Mouse (Mus musculus): ENCODE measurements around the gene Btbd6.

Btbd6 gene

GRCm38 (mm10) chr12:112976371-112977073 is at the start of gene Btbd6:
Gene Btbd6, plus strand, starts transcription at chr12:112976482.
- peak; percentile 93 to 95 for DNase-seq

- peak in 1 of 2 experiments; percentile 62 for DNase-seq
These were observed 49.0 kb upstream of the Btbd6 start for GRCm38 (mm10) chr12:112927265-112927664.

- DNase-seq = peak; percentile 60 to 68
These were observed 47.7 kb upstream of the Btbd6 start for GRCm38 (mm10) chr12:112928401-112929241.

GRCm38 (mm10) chr12:112929562-112930352 is 46.5 kb upstream of the Btbd6 start, which contains the start of gene Jag2:
Gene Jag2, minus strand, starts transcription at chr12:112929776.
- DNase-seq = peak; percentile 70 to 80

GRCm38 (mm10) chr12:112932647-112933046 is 43.6 kb upstream of the Btbd6 start:
- DNase-seq = no peak

- DNase-seq = no peak
These were observed 38.4 kb upstream of the Btbd6 start for GRCm38 (mm10) chr12:112937906-112938305.

- DNase-seq = no peak
These were observed 37.9 kb upstream of the Btbd6 start for GRCm38 (mm10) chr12:112938366-112938765.

DNA sequence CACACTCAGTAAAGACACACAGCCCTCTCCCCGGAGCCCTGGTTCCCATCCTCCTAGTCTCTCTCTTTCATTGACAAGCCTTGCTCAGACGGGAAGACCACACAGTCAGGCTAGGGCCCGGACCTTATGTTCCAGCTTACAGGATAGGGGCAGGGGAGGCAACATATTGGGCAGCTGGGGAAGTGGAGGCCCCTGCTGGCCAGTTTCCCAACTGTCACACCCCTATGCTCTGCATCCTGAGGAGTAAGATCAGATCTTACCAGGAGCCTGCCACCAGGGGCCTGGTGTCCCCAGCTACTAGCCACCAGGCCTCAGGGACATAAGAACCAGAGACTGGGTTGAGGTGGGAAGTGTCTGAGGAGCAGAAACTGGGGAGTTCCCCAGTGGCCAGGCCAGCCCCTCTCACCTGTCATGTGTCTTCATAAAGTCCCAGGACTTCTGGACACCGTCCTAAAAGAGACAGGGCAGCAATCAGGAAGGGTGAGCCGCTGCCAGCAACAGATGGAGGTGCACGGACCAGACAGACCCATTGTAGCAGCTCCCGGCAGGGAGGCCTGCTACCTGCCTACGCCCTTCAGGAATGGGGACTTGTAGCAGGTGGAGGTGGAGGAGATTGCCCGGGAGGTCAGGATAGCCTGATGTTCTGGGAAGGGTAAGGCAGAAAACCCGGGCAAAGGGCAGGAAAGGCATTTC is 37.3 kb upstream of the Btbd6 start:
- peak; percentile 73 to 80 for DNase-seq

DNA sequence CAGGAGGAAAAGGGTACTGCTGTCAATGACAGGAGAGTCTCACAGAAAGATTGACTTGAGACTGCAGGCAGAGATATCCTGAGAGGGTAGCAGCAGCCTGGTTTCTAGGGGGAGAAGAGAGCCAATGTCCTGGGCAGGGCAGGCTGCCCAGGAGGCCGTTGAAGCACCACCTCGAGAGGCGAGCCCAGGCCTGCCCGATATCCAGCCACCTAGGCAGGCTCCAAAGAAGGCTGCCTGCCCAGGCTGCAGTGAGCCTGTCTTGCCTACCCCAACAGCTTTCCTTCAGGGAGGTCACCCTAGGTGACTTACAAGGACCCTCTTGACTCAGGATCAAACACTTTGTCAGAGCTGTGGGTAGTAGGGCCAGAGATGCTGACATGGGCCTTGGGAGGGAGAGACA is 36.0 kb upstream of the Btbd6 start:
- DNase-seq = no peak

- no peak for DNase-seq
These were observed 35.6 kb upstream of the Btbd6 start for GRCm38 (mm10) chr12:112940710-112941109.

DNA sequence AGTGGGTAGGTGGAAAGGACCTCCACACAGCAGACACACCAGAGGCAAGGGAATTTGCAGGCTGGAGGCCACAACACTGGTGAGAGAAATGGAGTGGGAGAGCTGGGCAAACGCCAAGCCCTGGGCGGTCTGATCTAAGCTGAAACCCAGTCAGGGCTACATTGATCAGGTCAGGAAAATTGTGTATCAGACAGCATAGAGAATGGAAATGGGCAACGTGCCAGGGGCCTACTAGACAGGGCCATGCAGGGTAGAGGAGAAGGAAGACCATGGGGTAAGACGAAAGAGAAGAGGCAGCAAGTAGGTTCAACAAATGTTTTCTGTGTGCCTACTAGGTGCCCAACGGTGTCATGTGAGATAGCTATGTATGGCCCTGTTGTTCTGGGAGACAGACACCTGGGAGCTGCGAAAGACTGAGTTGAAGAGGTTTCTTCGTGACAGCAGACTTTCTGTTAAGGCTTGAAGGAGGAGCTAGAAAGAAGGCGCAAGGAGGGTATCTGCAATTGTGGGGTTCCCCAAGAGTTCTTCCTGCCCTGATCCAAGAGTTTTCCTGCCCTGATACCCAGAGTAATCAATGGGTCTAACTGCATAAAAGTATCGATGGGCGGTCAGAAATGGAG is 35.0 kb upstream of the Btbd6 start:
- peak; percentile 60 to 71 for DNase-seq

GRCm38 (mm10) chr12:112941776-112942713 is 34.2 kb upstream of the Btbd6 start, which contains the start of gene Nudt14:
Gene Nudt14, minus strand, starts transcription at chr12:112942124.
- DNase-seq = peak; percentile 78 to 80

DNA sequence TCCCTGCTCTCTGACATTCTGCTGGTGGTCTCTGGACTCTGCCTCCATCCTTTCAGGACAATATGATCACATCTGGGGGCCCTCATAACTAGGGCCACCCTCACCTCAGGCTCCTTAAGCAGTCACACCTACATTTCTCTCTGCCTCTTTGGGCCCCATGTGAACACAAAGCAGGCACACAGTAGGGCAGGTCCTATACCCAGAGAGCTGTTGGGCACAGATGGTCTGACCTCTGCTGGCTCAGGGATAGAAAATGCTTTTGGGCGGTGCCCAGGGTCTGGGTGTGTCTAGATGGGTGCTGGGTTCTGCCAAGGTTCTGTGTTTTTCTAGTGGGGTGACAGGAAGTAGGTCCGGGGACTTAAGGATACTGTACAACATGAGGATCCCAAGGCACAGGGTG is 32.6 kb upstream of the Btbd6 start:
- DNase-seq = no peak

GRCm38 (mm10) chr12:112947307-112947706 is 29.0 kb upstream of the Btbd6 start:
- peak; percentile 61 to 64 for DNase-seq

GRCm38 (mm10) chr12:112950040-112950760 is 26.1 kb upstream of the Btbd6 start:
- peak; percentile 94 to 96 for DNase-seq

GRCm38 (mm10) chr12:112950761-112951129 is 25.5 kb upstream of the Btbd6 start:
- DNase-seq = peak in 1 of 2 experiments; percentile 58

GRCm38 (mm10) chr12:112951150-112951842 is 25.0 kb upstream of the Btbd6 start:
- DNase-seq = no peak

DNA sequence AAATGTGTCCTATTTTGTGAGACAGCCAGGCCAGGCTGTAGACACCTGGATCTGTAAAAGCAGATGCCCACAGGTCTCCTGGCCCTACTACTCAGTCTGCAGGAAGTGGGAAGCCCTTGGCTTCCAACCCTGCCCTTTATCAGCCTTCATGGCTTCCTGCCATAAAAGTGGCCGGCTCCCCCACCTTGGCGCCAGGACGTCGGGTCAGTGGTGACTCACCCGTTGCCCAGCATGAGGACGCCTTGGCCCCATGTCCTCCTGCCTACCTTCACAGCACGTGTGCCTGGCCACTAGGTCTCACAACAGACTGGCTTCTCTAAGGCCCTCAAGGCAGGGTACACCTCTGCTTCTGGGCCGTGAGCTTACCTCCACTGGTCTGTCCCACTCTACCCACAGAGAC is 23.8 kb upstream of the Btbd6 start:
- DNase-seq = no peak

- no peak for DNase-seq
These were observed 23.2 kb upstream of the Btbd6 start for GRCm38 (mm10) chr12:112952926-112953565.
